Mouse (Mus musculus) liver, embryonic 11.5 days (tissue): Measurements from ENCODE around the gene Msi2. TPM values are rescaled to one million over a fixed set of nuclear protein-coding genes. Genes with fewer than 3 reads are reported as not detected.

ENCODE experiments used
- ATAC-seq: fragments of 200-750 bp; cut with Nextera tagmentation; replicated peaks from 2 replicates; pipeline ENCODE4 v1.8.0; 2017; ENCODE audit warnings: moderate number of reproducible peaks, mild to moderate bottlenecking, moderate TSS enrichment, moderate library complexity; ENCODE audit not compliant: low FRiP score
- DNase-seq: peaks from one replicate; pipeline ENCODE4 v3.0.0-alpha.2; 2017; ENCODE audit warnings: low spot score
- H3K27ac ChIP-seq: fragments of 300-500 bp; sonication (generic); 2 replicates; pipeline ENCODE4 v1.5.1; 2014; ENCODE audit warnings: mild to moderate bottlenecking, low read depth, low read length, control low read depth
- H3K27me3 ChIP-seq: fragments of 300-500 bp; sonication (generic); replicated peaks from 2 replicates; pipeline ENCODE4 v1.6.1; 2014; ENCODE audit warnings: low read length, mixed read lengths; ENCODE audit not compliant: control insufficient read depth, insufficient read depth
- H3K36me3 ChIP-seq: fragments of 300-500 bp; sonication (generic); 2 replicates; pipeline ENCODE4 v1.6.1; 2014; ENCODE audit warnings: mild to moderate bottlenecking, low read length, moderate library complexity, mixed read lengths; ENCODE audit not compliant: control insufficient read depth, insufficient read depth
- H3K4me1 ChIP-seq: fragments of 300-500 bp; sonication (generic); replicated peaks from 2 replicates; pipeline ENCODE4 v1.6.1; 2014; ENCODE audit warnings: low read length, mixed read lengths; ENCODE audit not compliant: control insufficient read depth, insufficient read depth
- H3K4me2 ChIP-seq: fragments of 300-500 bp; sonication (generic); 2 replicates; pipeline ENCODE4 v1.6.1; 2014; ENCODE audit warnings: mild to moderate bottlenecking, control low read depth, moderate library complexity
- H3K4me3 ChIP-seq: fragments of 300-500 bp; sonication (generic); 2 replicates; pipeline ENCODE4 v1.5.1; 2014; ENCODE audit warnings: low read depth, low read length, control low read depth
- H3K9ac ChIP-seq: fragments of 300-500 bp; sonication (generic); 2 replicates; pipeline ENCODE4 v1.6.1; 2014; ENCODE audit warnings: low read depth, low read length, control low read depth
- H3K9me3 ChIP-seq: fragments of 300-500 bp; sonication (generic); 2 replicates; pipeline ENCODE4 v1.6.1; 2016; ENCODE audit warnings: low read length, inconsistent platforms, mixed read lengths; ENCODE audit not compliant: control insufficient read depth
- WGBS: fragments of 180-500 bp; shearing (Covaris S2); extraction: QIAGEN DNeasy Blood & Tissue Kit; methylation state at CpG from one replicate; pipeline ENCODE4 v1.1.7; 2014; 5-methylcytosine and 5-hydroxymethylcytosine counted together
- polyA plus RNA-seq: library from polyadenylated mRNA; unstranded; fragments of >200 nt; fragmentation: Nextera tagmentation; extraction: Ambion mirVana; gene quantifications from 2 replicates; pipeline ENCODE4 v1.2.1, GENCODE M21; 2014

Msi2 gene
- polyA plus RNA-seq, 1 experiment from 2014 or later, result 8.2 TPM

DNA sequence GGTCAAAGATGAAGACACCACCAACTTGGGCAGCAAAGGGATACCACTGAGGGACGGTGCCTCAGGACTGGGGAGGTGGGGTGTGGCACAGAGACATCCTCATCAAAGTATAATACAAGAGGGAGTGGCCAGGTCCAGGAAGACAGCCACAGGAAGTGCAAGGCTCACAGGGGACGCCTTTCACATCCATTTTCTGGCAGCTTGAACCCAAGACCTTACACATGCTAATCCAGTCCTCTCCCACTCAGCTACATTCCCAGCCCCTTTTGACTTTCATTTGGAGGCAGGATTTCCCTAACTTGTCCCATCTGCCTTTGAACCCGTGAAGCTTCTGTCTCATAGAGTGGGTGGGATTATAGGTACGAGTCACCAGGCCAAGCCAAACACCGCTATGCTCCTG, 59.4 kb downstream of the Msi2 start:
- H3K36me3 ChIP-seq, result peaks cover 8% of the 10 kb centered on the region; the same call in 1 of the 2 replicates
- H3K4me1 ChIP-seq, result peaks cover 2% of the 10 kb centered on the region; the same call in 1 of the 2 replicates
- ATAC-seq, result no peak
- no peak overlapping the region for H3K4me3 ChIP-seq
- no peak overlapping the region for H3K4me2 ChIP-seq
- DNase-seq, result no peak
- no peaks in the 10 kb centered on the region for H3K9me3 ChIP-seq
- no peak overlapping the region for H3K27ac ChIP-seq
- WGBS, result 82% methylated on average over 5 of the region's 5 CpGs
- H3K27me3 ChIP-seq, result no peaks in the 10 kb centered on the region
- H3K9ac ChIP-seq, result no peak overlapping the region

DNA sequence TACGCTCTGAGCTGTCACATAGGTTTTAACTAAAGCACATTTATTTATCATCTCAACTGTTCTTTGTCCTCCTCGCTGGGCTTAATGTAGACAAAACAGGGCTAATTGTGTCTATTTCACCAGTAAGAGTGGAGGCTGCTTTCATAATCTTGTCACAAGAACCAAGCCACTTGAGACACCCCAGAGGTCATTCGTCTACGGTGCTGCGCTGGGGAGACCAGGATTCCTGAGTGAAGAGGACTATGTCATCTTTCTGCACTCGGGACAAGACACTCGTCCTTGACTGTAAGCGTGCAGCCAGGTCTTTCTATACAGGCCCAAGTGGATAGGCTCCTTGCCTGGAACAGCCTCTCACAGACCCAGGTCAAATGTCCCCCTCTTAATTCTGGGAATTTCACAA, 62.5 kb downstream of the Msi2 start:
- 86% methylated on average over 8 of the region's 8 CpGs for WGBS
- H3K27me3 ChIP-seq, result no peaks in the 10 kb centered on the region
- H3K36me3 ChIP-seq, result peaks cover 8% of the 10 kb centered on the region; the same call in 1 of the 2 replicates
- H3K27ac ChIP-seq, result no peak overlapping the region
- H3K4me2 ChIP-seq, result no peak overlapping the region
- no peak overlapping the region for H3K4me3 ChIP-seq
- no peaks in the 10 kb centered on the region; the same call in 1 of the 2 replicates for H3K4me1 ChIP-seq
- H3K9ac ChIP-seq, result no peak overlapping the region
- no peaks in the 10 kb centered on the region for H3K9me3 ChIP-seq
- DNase-seq, result no peak
- ATAC-seq, result no peak

DNA sequence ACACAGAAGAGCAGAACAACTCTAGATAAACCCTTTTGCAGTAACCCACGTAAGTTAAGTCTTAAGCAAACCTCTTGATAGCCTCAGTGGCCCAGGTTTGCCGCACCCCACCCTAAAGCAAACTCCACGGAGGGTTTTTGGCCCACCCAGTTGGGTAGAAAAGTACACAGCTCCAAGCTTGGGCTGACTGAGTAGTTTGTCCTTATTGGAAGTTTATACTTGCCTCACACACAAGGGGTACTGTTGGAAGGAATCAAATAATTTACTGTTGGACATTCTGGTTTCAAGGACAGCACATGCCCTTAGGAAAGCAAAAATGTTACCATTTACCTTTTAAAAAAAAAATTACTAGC, 63.1 kb downstream of the Msi2 start:
- Histone ChIP-seq H3K9me3 (no peaks in the 10 kb centered on the region), H3K9ac (no peak overlapping the region), H3K4me3 (no peak overlapping the region), H3K4me1 (no peaks in the 10 kb centered on the region), H3K27ac (no peak overlapping the region), H3K36me3 (peaks cover 5% of the 10 kb centered on the region; the same call in 1 of the 2 replicates), H3K4me2 (no peak overlapping the region), H3K27me3 (no peaks in the 10 kb centered on the region)
- DNase-seq (no peak), ATAC-seq (no peak)
- WGBS, result 80% methylated on average over 3 of the region's 3 CpGs

DNA sequence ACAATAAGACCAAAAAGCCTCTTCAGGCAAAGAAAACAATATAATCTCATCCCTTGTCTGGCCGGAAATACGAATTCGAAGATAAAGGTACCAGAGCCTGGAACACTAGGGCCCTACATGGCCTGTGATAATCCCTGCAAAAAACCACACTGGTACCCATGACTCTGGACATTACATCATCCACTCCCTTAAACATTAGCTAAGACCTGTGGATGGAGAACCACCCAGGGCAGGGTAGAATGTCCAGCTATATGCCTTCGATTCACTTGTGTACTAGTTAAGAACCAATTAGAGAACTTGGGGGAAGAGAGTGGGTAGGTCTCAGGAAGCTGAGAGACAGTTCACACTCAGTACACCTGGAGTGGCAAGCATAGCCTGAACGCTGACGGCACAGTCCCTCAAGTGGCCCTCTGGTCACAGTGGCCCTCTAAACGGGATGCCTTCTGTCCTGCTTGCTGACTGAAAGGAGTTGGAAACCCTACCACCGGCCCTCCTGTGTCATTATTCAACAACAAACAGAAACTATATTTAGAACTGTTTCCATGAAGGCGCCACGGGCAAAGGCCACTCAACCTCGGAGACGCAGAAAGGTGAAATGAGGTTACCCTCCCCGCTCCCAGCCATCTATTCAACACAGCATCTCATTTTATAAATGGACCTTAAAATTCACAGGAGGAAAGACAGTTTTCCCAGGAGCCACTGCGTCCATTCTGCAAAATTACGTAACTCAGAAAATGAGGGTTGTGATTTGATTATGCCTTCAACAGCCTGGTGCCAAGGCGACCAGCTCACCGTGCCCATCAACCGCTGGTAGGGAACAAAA, 63.7 kb downstream of the Msi2 start:
- ATAC-seq (no peak), DNase-seq (no peak)
- Histone ChIP-seq H3K27me3 (no peaks in the 10 kb centered on the region), H3K9me3 (no peaks in the 10 kb centered on the region), H3K27ac (no peak overlapping the region), H3K4me1 (no peaks in the 10 kb centered on the region), H3K4me2 (no peak overlapping the region), H3K4me3 (no peak overlapping the region), H3K9ac (no peak overlapping the region), H3K36me3 (peaks cover 5% of the 10 kb centered on the region; the same call in 1 of the 2 replicates)
- 84% methylated on average over 18 of the region's 18 CpGs for WGBS

DNA sequence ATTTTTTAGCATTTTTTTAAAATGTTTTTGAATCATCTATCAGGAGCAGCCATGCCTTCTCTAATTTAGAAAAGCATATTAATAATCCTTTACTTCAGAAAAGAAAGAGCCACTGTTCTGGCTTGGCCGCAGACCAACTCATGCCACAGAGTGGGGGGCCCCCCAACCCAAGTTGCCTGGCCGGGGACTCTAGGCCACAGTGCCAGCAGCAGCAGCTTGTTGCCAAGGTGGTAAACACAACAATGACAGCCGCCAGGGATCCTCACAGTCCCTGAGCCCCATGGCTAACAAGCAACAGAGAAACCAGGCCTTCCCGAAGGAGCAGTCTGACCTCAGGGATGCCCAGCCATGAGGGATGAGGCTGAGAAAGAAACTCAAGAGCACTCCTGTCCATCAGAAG, 68.0 kb downstream of the Msi2 start:
- Histone ChIP-seq H3K4me1 (0 out of 2 replicates have a peak, but pooled peaks cover 12% of the 10 kb centered on the region), H3K9me3 (no peaks in the 10 kb centered on the region), H3K27ac (no peak overlapping the region), H3K4me3 (no peak overlapping the region), H3K9ac (no peak overlapping the region), H3K36me3 (peaks cover 5% of the 10 kb centered on the region; the same call in 1 of the 2 replicates), H3K4me2 (no peak overlapping the region), H3K27me3 (no peaks in the 10 kb centered on the region)
- no peak for DNase-seq
- no peak for ATAC-seq
- 84% methylated on average over 4 of the region's 4 CpGs for WGBS

DNA sequence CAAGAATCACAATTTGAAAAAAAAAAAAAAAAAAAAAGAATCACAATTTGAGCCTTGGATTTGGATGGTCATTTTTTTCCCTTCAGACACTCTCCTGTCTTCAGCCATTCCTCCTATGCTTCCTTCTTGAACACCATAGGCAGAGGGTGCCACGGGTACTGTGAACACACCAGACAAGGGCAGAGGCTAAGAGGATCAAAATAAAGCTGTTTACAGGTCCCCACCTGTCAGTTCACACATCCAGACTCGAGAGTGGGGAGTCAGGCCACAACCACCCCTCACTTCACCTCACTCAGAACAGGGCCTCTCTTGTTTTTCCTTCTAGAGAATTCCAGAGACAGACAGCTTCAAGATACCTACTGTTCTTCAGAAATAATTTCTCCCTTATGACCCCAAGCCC, 69.3 kb downstream of the Msi2 start:
- Histone ChIP-seq H3K27ac (no peak overlapping the region), H3K4me1 (0 out of 2 replicates have a peak, but pooled peaks cover 12% of the 10 kb centered on the region), H3K27me3 (no peaks in the 10 kb centered on the region)

DNA sequence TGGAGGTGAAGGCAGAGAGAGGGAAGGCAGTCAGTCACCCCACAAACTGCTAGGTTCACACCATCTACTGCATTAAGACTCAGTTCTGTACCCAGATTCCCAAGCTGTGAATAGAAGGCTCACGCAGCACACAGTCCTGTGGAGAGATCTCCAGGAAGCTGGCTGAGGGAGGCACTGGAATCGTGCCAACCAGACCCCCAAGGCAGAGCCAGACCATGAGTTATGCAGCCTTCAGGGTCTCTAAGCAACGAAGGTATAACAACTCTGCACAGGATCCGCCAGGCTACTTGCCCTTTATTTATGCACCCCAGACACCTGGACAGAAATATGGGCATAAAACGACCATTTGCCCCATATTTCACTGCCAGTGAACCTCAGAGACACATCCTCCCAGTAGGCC, 69.9 kb downstream of the Msi2 start:
- Histone ChIP-seq H3K27me3 (no peaks in the 10 kb centered on the region), H3K4me2 (no peak overlapping the region), H3K4me1 (0 out of 2 replicates have a peak, but pooled peaks cover 12% of the 10 kb centered on the region), H3K36me3 (peaks cover 5% of the 10 kb centered on the region; the same call in 1 of the 2 replicates), H3K9ac (no peak overlapping the region), H3K27ac (no peak overlapping the region), H3K9me3 (no peaks in the 10 kb centered on the region), H3K4me3 (no peak overlapping the region)
- no peak for ATAC-seq
- 65% methylated on average over 5 of the region's 5 CpGs for WGBS
- DNase-seq, result no peak

More for the DNA sequence above, 69.3 kb downstream of the Msi2 start:
- DNase-seq (no peak), ATAC-seq (no peak)
- H3K9me3 ChIP-seq, result no peaks in the 10 kb centered on the region
- no peak overlapping the region for H3K4me2 ChIP-seq
- H3K4me3 ChIP-seq, result no peak overlapping the region
- 64% methylated on average over 2 of the region's 2 CpGs for WGBS
- H3K9ac ChIP-seq, result no peak overlapping the region
- peaks cover 5% of the 10 kb centered on the region; the same call in 1 of the 2 replicates for H3K36me3 ChIP-seq

DNA sequence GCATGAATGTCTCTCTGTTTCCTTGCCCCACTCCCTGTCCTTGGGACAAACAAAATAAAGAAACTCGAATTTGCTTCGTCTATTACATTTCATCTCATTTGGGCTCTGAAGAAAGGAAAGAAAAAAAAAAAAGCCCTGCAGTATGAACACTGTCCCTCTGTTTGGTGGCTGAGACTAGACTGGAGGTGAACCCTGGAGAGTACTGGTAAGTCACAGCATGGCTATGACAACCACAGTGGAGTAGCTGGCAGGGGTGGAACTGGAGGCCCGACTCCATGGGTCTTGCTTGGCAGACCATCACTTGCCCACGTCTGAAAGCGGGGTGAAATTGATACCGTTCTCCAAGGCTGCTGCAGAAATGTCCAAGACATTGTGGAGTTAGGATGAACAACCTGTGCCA, 71.8 kb downstream of the Msi2 start:
- Histone ChIP-seq H3K9me3 (no peaks in the 10 kb centered on the region), H3K27me3 (no peaks in the 10 kb centered on the region), H3K27ac (no peak overlapping the region), H3K9ac (no peak overlapping the region), H3K4me3 (no peak overlapping the region), H3K36me3 (peaks cover 5% of the 10 kb centered on the region; the same call in 1 of the 2 replicates), H3K4me2 (no peak overlapping the region), H3K4me1 (0 out of 2 replicates have a peak, but pooled peaks cover 12% of the 10 kb centered on the region)
- DNase-seq (no peak), ATAC-seq (no peak)
- WGBS, result 89% methylated on average over 6 of the region's 6 CpGs

DNA sequence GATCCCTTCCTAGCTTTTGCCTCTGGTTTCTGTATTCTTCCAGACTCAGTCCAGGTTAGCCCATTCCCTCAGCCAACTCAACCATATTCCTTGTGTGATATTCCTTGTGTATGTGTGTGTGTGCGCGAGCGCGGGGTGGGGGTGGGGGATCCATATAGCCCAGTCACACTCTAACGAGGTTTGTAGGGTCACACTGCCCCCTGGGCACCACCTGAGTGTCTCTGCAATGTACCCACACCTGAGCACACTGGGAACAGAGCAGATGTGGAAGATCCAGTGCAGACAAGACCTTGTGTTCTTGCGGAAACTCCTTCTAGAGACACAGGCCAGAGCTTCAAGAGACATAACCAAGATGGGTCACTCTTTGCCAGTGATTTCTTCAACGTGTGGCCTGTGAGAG, 72.5 kb downstream of the Msi2 start:
- peaks cover 5% of the 10 kb centered on the region; the same call in 1 of the 2 replicates for H3K36me3 ChIP-seq
- no peak overlapping the region for H3K4me3 ChIP-seq
- no peak overlapping the region for H3K9ac ChIP-seq
- H3K4me2 ChIP-seq, result no peak overlapping the region
- H3K27ac ChIP-seq, result no peak overlapping the region
- no peak for ATAC-seq
- 0 out of 2 replicates have a peak, but pooled peaks cover 12% of the 10 kb centered on the region for H3K4me1 ChIP-seq
- DNase-seq, result no peak
- no peaks in the 10 kb centered on the region for H3K9me3 ChIP-seq
- 77% methylated on average over 7 of the region's 7 CpGs for WGBS
- H3K27me3 ChIP-seq, result no peaks in the 10 kb centered on the region
